Mouse (Mus musculus) 416B (cell line): Measurements from ENCODE around the gene Pidd1.

ENCODE experiments used
- DNase-seq: peaks from one replicate; pipeline ENCODE4 v3.0.0; 2011; ENCODE audit warnings: low read depth

Gene Pidd1

GRCm38 (mm10) chr7:141435129-141435855 lies 8.5 kb downstream of the Pidd1 start:
- peak; percentile 77 for DNase-seq

DNA sequence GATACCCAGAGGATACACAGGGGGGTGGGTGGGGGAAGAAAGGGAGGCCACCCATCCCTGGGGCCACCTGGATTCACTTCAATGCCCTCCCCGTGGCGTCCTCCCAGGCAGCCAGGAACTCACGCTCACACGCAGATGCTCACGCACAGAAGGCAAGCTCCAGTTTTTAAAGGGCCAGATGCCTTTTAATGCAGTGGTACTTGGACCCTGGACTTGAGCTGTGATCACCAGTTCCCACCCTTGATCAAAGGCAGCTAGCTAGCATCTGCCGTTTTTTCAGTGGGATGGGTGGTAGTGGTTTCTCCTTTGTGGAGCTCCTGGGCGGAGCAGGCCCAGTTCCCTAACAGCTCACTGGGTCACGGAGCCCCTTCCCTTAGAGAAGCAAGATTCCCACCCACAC lies 9.4 kb downstream of the Pidd1 start:
- no peak for DNase-seq

GRCm38 (mm10) chr7:141433517-141434400 lies 10.1 kb downstream of the Pidd1 start:
- no peak for DNase-seq

DNA sequence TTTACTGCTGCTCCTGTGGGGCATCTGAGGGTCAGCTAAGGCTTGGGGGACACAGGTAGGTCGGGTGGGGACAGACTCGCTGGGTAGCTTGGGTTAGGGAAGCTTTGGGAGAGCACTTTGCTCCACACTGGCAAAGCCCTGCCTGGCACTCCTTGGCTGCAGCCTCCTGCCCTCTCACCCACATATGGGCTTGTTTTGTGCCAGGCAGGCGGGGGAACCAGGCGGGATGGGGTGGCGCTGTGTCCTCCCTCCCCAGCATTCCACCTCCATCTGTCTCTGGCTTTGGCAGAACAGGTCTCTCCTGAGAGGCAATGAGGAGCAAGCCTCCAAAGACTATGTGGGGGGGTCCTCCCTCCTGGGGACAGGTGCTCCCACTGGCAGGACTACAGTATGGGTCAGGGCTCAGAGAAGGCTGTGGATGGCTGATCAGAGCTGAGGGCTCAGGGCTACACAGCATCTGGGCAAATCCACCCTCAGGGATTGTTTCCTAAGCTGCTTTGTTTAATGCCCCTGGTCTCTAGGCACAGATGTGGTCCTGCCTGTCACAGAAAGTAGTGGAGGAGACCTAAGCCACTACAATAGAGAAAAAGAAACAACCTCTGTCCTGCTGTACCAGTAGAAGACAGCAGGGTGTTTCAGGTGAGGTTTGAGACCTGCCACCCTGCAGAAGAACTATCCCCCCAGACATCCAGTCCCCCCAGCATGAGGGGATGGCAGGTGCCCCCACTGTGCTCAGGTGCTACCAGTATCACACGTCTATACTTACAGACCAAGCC lies 10.9 kb downstream of the Pidd1 start:
- DNase-seq: no peak

DNA sequence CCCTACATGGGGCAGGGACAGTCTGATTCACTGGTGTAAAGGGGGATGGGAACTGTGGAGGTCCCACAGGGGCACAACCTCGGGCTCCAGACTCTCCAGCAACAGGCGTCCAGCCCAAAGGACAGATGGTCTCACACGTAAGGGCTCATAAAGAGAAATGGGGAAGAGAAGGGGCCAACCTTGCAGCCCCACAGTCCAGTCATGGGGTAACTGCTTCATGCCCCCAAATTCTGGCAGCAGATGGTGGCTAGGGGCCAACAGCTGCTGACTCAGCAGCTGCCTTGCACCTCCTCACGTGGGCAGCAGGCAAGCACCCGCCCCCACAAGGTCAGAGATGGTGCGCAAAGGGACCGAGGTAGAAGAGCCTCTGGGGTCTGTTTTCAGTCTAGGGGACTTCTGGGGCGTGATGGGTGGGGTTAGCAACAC lies 11.6 kb downstream of the Pidd1 start:
- no peak for DNase-seq

DNA sequence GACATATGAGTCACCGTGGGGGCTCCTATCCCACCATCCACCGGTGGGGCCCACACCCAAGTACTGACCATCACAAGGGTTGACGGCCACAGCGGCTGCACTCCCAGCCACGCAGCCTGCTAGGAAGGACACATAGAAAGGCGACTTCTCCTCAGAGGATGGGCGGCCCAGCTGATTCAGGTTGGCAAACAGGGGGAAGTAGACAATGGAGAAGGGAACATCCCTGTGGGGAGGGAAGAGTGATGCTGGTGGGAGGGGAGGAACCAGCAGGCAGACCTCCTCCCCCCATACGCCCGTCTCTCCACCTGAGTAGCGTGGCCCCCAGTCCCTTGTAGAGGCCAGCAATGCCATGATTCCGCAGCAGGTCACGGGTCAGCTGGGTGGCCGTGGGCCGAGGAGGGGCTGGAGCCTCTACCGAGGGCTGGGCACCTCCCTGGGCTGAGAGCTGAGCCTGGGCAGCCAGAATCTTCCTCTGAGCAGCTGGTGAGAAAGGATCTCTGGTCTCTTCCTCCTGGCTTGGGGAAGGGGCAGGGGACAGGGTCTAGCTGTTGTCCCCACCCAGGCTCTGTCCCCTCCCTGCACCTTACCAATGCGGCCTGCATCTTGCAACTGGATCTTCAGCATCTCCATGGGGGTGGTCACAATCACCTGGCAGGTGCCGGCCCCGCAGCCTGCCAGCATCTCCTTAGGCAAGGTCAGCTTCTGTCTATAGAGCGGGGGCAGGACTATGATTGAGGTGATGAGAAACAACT lies 12.2 kb downstream of the Pidd1 start:
- no peak for DNase-seq

- no peak for DNase-seq
Measured at GRCm38 (mm10) chr7:141430585-141431240, 13.1 kb downstream of the Pidd1 start.

GRCm38 (mm10) chr7:141429840-141430584 lies 13.8 kb downstream of the Pidd1 start:
- DNase-seq: no peak

- DNase-seq: no peak
Measured at GRCm38 (mm10) chr7:141429310-141429709, 14.5 kb downstream of the Pidd1 start, which contains the start of gene Cend1. TSS of gene Cend1 (minus strand) at chr7:141429491.

DNA sequence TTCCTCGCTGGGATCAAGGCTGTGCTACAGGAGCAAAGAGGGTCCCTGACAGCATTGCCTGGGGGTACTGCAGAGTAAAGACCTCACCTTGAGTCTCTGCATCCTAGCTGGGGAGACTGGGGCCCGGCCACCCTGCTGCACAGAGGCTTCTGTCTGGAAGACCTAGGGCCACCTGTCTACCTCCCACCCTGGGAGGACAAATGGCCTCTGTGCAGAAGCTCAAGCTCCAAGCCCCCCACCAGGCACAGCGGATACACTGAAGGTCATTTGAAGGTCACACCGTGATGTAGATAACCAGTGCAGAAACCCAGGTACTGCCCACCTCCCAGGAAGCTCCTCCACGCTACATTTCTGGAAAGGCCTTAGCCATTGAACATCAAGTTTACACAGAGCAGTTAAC lies 15.1 kb downstream of the Pidd1 start:
- DNase-seq: no peak

GRCm38 (mm10) chr7:141426948-141427730 lies 16.7 kb downstream of the Pidd1 start:
- DNase-seq: no peak

- no peak for DNase-seq
Measured at GRCm38 (mm10) chr7:141423811-141424210, 20.0 kb downstream of the Pidd1 start.

DNA sequence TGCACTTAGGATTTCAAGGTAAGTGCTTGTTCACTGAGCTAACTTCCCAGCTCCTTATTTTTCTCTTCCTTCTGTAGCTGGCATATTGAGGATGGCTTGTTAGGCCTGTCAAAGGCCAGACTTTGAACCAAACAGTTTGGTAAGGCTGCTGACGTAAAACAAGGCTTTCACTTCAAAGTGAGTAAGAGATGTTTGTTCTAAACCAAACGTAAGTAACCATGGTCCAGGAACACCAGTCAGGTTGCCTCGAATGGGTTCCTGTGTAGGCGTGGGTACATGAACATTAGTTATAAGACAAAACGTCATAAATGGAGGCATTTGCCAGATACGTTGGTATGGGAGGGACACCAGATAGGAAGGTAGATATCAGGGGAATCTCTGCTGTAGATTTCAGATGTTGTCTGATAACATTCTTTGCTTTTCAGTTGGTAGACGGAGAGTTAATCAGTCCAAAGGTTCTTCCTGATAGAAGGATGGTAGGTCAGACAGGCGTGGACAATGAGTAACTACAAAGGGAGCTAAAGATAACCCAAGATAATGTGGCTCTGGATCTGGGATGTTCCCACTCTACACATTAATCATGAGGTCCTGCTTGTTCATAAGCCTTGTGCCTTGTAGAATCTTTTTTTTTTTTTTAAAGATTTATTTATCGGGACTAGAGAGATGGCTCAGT lies 23.7 kb downstream of the Pidd1 start:
- no peak for DNase-seq

GRCm38 (mm10) chr7:141418970-141419369 lies 24.9 kb downstream of the Pidd1 start:
- peak; percentile 60 for DNase-seq

- DNase-seq: peak; percentile 33
Measured at GRCm38 (mm10) chr7:141417731-141418681, 25.8 kb downstream of the Pidd1 start.

GRCm38 (mm10) chr7:141416144-141416841 lies 27.5 kb downstream of the Pidd1 start:
- DNase-seq: peak; percentile 17
